Comparison of ENCODE assay signal across 10 mouse cellular contexts in genomic region chrX:36987851-36988250, GRCm38 (mm10). TPM values are rescaled to one million over a fixed set of nuclear protein-coding genes. Genes with fewer than 3 reads are reported as not detected.
A peak's percentile ranks its signal among the peaks of the same experiment; 100 is the strongest.
DNase-seq lines count a peak whose midpoint lies in the region; ATAC-seq and TF ChIP-seq lines count a peak whose summit lies in the region.
"Had no signal": no experiment of that assay in that cellular context is flagged by ENCODE, and none has a peak within 500 bp of the region (broad histone marks: within the 10 kb centered on the region; RNA-seq: fewer than 3 reads in every experiment).

No protein-coding gene starts in this region.

- H3K27me3 ChIP-seq in embryonic facial prominence, embryonic 15.5 days = no peaks in the 10 kb centered on the region
- peaks cover 25% of the 10 kb centered on the region for H3K27me3 ChIP-seq in limb, embryonic 10.5 days (ENCODE audit: low read depth, poor library complexity, severe bottlenecking)
- H3K27me3 ChIP-seq in neural tube, embryonic 13.5 days = no peaks in the 10 kb centered on the region
- H3K27me3 ChIP-seq in heart, embryonic 10.5 days (ENCODE audit: insufficient read depth, poor library complexity, severe bottlenecking) = peaks cover 12% of the 10 kb centered on the region

- DNase-seq in layer of hippocampus, adult 2 months (ENCODE audit: low spot score in 2 of 2) = no peak
- no peak for DNase-seq in layer of hippocampus, postnatal 14 days (ENCODE audit: low spot score in 2 of 2)
- DNase-seq in limb, embryonic 10.5 days (ENCODE audit: low spot score) = no peak
- DNase-seq in urinary bladder, postnatal 4 days (ENCODE audit: low spot score in 2 of 2) = no peak
- DNase-seq in heart, embryonic 10.5 days (ENCODE audit: low spot score) = no peak
- no peak for DNase-seq in ovary, postnatal 36 days (ENCODE audit: low spot score)
- DNase-seq: cerebellum, adult 18-20 months; thymus, adult 18-20 months had no signal

- 41% methylated on average over 4 of the region's 4 CpGs for WGBS in embryonic facial prominence, embryonic 15.5 days
- WGBS in limb, embryonic 10.5 days = 65% methylated on average over 4 of the region's 4 CpGs
- 71% methylated on average over 4 of the region's 4 CpGs for WGBS in neural tube, embryonic 13.5 days
- WGBS in heart, embryonic 10.5 days = 65% methylated on average over 4 of the region's 4 CpGs

- no peak overlapping the region for H3K27ac ChIP-seq in layer of hippocampus, adult 2 months
- H3K27ac ChIP-seq in embryonic facial prominence, embryonic 15.5 days (replicated peaks) = no peak overlapping the region
- H3K27ac ChIP-seq in limb, embryonic 10.5 days = no peak overlapping the region
- no peak overlapping the region for H3K27ac ChIP-seq in neural tube, embryonic 13.5 days (replicated peaks)
- H3K27ac ChIP-seq in heart, embryonic 10.5 days = no peak overlapping the region

- peak overlapping the region; percentile 64 for H3K4me2 ChIP-seq in embryonic facial prominence, embryonic 15.5 days (replicated peaks)
- peak overlapping the region; percentile 62 for H3K4me2 ChIP-seq in neural tube, embryonic 13.5 days

- H3K36me3 ChIP-seq in embryonic facial prominence, embryonic 15.5 days = no peaks in the 10 kb centered on the region
- no peaks in the 10 kb centered on the region for H3K36me3 ChIP-seq in limb, embryonic 10.5 days
- H3K36me3 ChIP-seq in neural tube, embryonic 13.5 days = no peaks in the 10 kb centered on the region
- no peaks in the 10 kb centered on the region for H3K36me3 ChIP-seq in heart, embryonic 10.5 days

- TF ChIP-seq CTCF in layer of hippocampus, adult 2 months (conservative IDR thresholded peaks at IDR 0.05) = no peak; the same call in 1 of the 2 replicates

- no peak overlapping the region for H3K9ac ChIP-seq in embryonic facial prominence, embryonic 15.5 days
- H3K9ac ChIP-seq in neural tube, embryonic 13.5 days = peak overlapping the region; percentile 78

- H3K9me3 ChIP-seq in embryonic facial prominence, embryonic 15.5 days (replicated peaks) = no peaks in the 10 kb centered on the region
- no peaks in the 10 kb centered on the region for H3K9me3 ChIP-seq in limb, embryonic 10.5 days (replicated peaks)
- no peaks in the 10 kb centered on the region for H3K9me3 ChIP-seq in neural tube, embryonic 13.5 days
- H3K9me3 ChIP-seq in heart, embryonic 10.5 days = no peaks in the 10 kb centered on the region

- H3K4me1 ChIP-seq in embryonic facial prominence, embryonic 15.5 days = 0 out of 2 replicates have a peak, but pooled peaks cover 5% of the 10 kb centered on the region
- peaks cover 33% of the 10 kb centered on the region for H3K4me1 ChIP-seq in limb, embryonic 10.5 days
- H3K4me1 ChIP-seq in neural tube, embryonic 13.5 days (replicated peaks) = peaks cover 37% of the 10 kb centered on the region
- no peaks in the 10 kb centered on the region; the same call in 1 of the 2 replicates for H3K4me1 ChIP-seq in heart, embryonic 10.5 days

- H3K4me3 ChIP-seq in layer of hippocampus, adult 2 months = peak overlapping the region; percentile 62; the same call in 1 of the 2 replicates
- peak overlapping the region; percentile 57 for H3K4me3 ChIP-seq in embryonic facial prominence, embryonic 15.5 days (replicated peaks)
- H3K4me3 ChIP-seq in limb, embryonic 10.5 days = peak overlapping the region; percentile 68
- H3K4me3 ChIP-seq in neural tube, embryonic 13.5 days = peak overlapping the region; percentile 61
- H3K4me3 ChIP-seq in heart, embryonic 10.5 days = no peak overlapping the region

- no peak for ATAC-seq in embryonic facial prominence, embryonic 15.5 days (ENCODE audit: insufficient number of reproducible peaks, low FRiP score, low TSS enrichment, low read depth)
- no peak for ATAC-seq in neural tube, embryonic 13.5 days (ENCODE audit: low read depth)

RNA-seq across cellular contexts. Expression of gene Sept6, which starts 3.7 kb away (rescaled TPM):
- total RNA-seq in layer of hippocampus, adult 2 months (2021) = 10 to 100 TPM; 50.4 to 51.9 TPM
- total RNA-seq in layer of hippocampus, postnatal 14 days (2021) = 10 to 100 TPM; 48.8 to 49.9 TPM
- polyA plus RNA-seq in embryonic facial prominence, embryonic 15.5 days (2015; fragmentation: Nextera tagmentation; extraction: Ambion mirVana) = 24.0 and 24.4 TPM in 2 replicates
- 38.8 and 59.0 TPM in 2 replicates for polyA plus RNA-seq in limb, embryonic 10.5 days (2016; fragmentation: Nextera tagmentation; extraction: Ambion mirVana)
- polyA plus RNA-seq in neural tube, embryonic 13.5 days (2015; fragmentation: Nextera tagmentation; extraction: Ambion mirVana) = 77.9 and 85.3 TPM in 2 replicates
- 14.9 and 19.0 TPM in 2 replicates for polyA plus RNA-seq in heart, embryonic 10.5 days (2016; fragmentation: Nextera tagmentation; extraction: Ambion mirVana)
